Mouse (Mus musculus): ENCODE results near the gene Pard3. TPM values are rescaled to one million over a fixed set of nuclear protein-coding genes. Genes with fewer than 3 reads are reported as not detected.

Gene Pard3
- polyA plus RNA-seq, 2 experiments, result 39.1 to 43.3 TPM

DNA sequence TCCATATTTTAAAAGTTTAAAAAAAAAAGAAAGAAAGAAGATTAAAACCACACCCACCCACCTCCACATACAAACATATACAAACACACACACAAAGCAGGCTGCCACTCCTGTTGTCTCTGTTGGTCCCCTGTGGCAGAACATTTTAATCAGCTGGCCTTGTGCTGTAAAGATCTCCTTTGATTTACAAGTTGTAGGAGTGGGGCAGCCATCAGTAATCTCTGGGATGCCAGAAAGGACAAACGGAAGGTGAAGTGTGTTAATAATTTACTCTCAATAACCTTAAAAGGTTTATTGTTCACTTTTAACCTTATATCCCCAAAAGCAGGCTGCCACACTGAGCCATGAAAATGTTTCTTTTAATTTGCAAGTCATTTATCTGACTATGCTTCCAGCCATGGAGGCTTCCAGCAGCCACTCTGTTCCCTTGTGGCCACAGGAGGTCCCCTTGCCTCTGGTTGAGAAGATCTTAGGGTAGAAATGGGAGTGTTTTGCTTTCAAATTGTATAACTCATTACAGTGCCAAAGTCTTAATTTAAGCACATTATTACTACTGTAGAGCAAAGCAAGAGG lies 448.4 kb downstream of the Pard3 start:
- Histone ChIP-seq H3K36me3 (ENCODE audit: control insufficient read depth, insufficient read depth, low read length) (no peaks in the 10 kb centered on the region), H3K27me3 (ENCODE audit: control insufficient read depth, insufficient read depth, low read length) (no peaks in the 10 kb centered on the region), H3K4me2 (replicated peaks; ENCODE audit: low read depth, low read length, severe bottlenecking) (no peak overlapping the region), H3K4me3 (replicated peaks; ENCODE audit: low read length) (no peak overlapping the region), H3K9ac (ENCODE audit: low read depth, low read length, severe bottlenecking) (no peak overlapping the region), H3K4me1 (ENCODE audit: control insufficient read depth, insufficient read depth, low read length) (no peaks in the 10 kb centered on the region), H3K9me3 (ENCODE audit: control insufficient read depth, low read length) (no peaks in the 10 kb centered on the region), H3K27ac (replicated peaks; ENCODE audit: low read depth, low read length) (no peak overlapping the region)
- DNase-seq (ENCODE audit: low spot score) (no peak), ATAC-seq (ENCODE audit: low FRiP score, low read depth) (no peak)
- 19% methylated on average over 1 of the region's 1 CpGs for WGBS
- TF ChIP-seq POLR2A (IDR thresholded peaks at IDR 0.05; ENCODE audit: borderline replicate concordance, extremely low read depth, insufficient read depth, insufficient read length), result no peak

DNA sequence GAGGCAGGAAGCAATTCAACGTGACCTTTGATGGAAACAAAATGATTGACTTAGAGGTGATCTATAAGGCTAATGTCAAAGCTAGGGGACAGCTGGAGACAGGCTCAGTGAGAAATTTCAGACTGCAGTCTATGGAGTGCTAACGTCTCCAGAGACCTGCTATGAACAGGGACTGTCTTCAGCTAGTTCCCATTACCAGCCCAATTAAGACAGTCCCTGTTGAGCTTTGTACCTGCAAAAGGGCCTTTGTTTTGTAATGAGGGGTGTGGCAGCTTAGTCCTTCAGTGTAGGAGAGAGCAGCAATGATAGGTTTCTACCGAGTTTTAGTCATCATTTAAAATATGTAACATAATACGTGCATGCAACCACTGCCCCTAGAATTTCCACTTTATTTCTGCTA lies 448.9 kb downstream of the Pard3 start:
- Histone ChIP-seq H3K4me3 (replicated peaks; ENCODE audit: low read length) (no peak overlapping the region), H3K9ac (ENCODE audit: low read depth, low read length, severe bottlenecking) (no peak overlapping the region), H3K27ac (replicated peaks; ENCODE audit: low read depth, low read length) (no peak overlapping the region), H3K4me2 (replicated peaks; ENCODE audit: low read depth, low read length, severe bottlenecking) (no peak overlapping the region), H3K27me3 (ENCODE audit: control insufficient read depth, insufficient read depth, low read length) (no peaks in the 10 kb centered on the region), H3K9me3 (ENCODE audit: control insufficient read depth, low read length) (no peaks in the 10 kb centered on the region), H3K36me3 (ENCODE audit: control insufficient read depth, insufficient read depth, low read length) (no peaks in the 10 kb centered on the region), H3K4me1 (ENCODE audit: control insufficient read depth, insufficient read depth, low read length) (no peaks in the 10 kb centered on the region)
- 32% methylated on average over 4 of the region's 4 CpGs for WGBS
- ATAC-seq (ENCODE audit: low FRiP score, low read depth) (no peak), DNase-seq (ENCODE audit: low spot score) (no peak)
- TF ChIP-seq POLR2A (IDR thresholded peaks at IDR 0.05; ENCODE audit: borderline replicate concordance, extremely low read depth, insufficient read depth, insufficient read length), result no peak

DNA sequence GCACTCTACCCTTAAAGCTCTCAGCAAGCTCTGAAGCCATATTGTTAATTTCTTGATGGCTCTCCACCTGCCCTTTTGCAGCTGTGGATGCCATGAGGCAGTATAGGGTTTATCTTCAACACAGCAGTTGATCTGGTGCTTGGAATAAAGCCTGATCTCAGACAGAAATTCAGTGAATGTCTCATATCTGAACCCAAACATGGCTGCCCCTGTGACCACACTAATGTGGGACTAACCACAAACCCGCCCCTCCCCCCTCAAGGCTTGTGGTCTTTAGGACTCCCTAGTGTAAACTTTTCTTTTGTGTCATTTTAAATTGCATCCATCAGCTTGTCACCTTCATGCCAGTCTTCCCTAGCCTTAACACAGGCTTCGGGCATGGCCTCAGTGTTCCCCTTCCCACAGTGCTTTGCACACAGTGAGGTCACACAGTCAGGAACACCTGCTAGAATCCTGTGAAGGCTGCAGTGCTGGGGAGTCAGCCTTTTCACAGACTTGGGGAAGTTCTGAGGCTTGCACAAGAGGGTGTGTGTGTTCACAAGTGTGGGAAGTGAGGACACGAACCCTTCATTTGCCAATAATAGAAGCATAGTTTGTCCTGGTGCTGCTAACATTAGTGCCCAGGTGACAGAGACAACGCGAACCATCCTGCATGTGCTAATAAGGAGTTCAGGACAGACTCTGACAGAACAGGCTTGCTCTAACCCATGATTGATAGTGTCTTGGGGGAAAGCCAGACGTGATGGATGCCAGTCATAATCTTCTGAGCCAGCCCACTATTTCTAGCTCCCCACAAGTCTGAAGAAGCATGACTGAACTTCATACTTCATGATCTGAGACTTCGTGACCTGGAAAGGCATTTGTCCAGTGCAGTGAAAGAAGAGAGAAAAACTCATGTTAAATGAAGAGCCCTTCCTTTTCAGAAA lies 451.4 kb downstream of the Pard3 start:
- Histone ChIP-seq H3K27me3 (ENCODE audit: control insufficient read depth, insufficient read depth, low read length) (no peaks in the 10 kb centered on the region), H3K9ac (ENCODE audit: low read depth, low read length, severe bottlenecking) (no peak overlapping the region), H3K4me3 (replicated peaks; ENCODE audit: low read length) (no peak overlapping the region), H3K4me2 (replicated peaks; ENCODE audit: low read depth, low read length, severe bottlenecking) (no peak overlapping the region), H3K27ac (replicated peaks; ENCODE audit: low read depth, low read length) (no peak overlapping the region), H3K9me3 (ENCODE audit: control insufficient read depth, low read length) (no peaks in the 10 kb centered on the region), H3K4me1 (ENCODE audit: control insufficient read depth, insufficient read depth, low read length) (peaks cover 7% of the 10 kb centered on the region), H3K36me3 (ENCODE audit: control insufficient read depth, insufficient read depth, low read length) (no peaks in the 10 kb centered on the region)
- TF ChIP-seq POLR2A (IDR thresholded peaks at IDR 0.05; ENCODE audit: borderline replicate concordance, extremely low read depth, insufficient read depth, insufficient read length), result no peak
- DNase-seq (ENCODE audit: low spot score), result no peak
- 71% methylated on average over 7 of the region's 7 CpGs for WGBS
- ATAC-seq (ENCODE audit: low FRiP score, low read depth), result no peak

DNA sequence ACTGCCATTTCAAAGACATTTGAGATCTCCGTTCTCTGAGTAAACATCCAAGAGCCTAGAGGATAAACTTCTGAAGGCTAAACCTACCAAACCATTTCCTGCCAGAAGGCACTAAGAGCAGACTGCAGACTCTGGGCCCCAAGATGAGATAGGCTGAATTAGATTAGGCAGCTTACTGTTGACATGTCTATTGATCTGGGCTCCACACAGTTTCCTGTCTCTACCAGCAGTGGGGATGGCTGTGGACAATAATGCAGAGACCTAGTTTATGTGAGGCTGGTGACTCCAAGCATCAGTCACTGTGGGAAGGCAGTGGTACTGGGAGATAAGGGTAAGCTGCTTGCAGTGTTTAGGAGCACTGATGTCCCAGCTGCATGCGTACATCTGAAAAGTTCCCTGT lies 452.4 kb downstream of the Pard3 start:
- ATAC-seq (ENCODE audit: low FRiP score, low read depth) (no peak), DNase-seq (ENCODE audit: low spot score) (no peak)
- no peak overlapping the region for H3K4me3 ChIP-seq (replicated peaks; ENCODE audit: low read length)
- no peaks in the 10 kb centered on the region for H3K36me3 ChIP-seq (ENCODE audit: control insufficient read depth, insufficient read depth, low read length)
- H3K9me3 ChIP-seq (ENCODE audit: control insufficient read depth, low read length), result no peaks in the 10 kb centered on the region
- TF ChIP-seq POLR2A (IDR thresholded peaks at IDR 0.05; ENCODE audit: borderline replicate concordance, extremely low read depth, insufficient read depth, insufficient read length), result no peak
- peaks cover 7% of the 10 kb centered on the region for H3K4me1 ChIP-seq (ENCODE audit: control insufficient read depth, insufficient read depth, low read length)
- 61% methylated on average over 2 of the region's 2 CpGs for WGBS
- H3K27ac ChIP-seq (replicated peaks; ENCODE audit: low read depth, low read length), result no peak overlapping the region
- no peaks in the 10 kb centered on the region for H3K27me3 ChIP-seq (ENCODE audit: control insufficient read depth, insufficient read depth, low read length)
- no peak overlapping the region for H3K4me2 ChIP-seq (replicated peaks; ENCODE audit: low read depth, low read length, severe bottlenecking)
- H3K9ac ChIP-seq (ENCODE audit: low read depth, low read length, severe bottlenecking), result no peak overlapping the region

DNA sequence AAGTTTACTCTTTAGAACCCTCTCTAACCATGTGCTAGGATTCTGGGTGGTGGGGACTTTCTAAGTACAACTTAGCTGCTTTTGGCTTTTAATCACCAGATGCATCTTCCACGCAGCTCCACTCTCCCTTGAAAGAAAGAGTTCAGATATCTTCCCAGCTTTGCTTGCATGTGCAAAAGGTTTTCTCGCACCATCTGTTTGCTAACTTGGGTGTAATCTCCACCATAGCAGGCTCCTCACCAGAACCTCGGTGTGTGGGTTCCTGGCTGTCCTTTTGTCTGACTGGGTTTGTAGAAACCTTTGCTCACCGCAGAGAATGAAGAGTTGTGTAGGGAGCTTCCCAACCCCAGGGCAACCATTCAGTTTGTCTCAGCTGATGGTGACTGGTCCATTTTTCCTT lies 462.0 kb downstream of the Pard3 start:
- Histone ChIP-seq H3K9me3 (ENCODE audit: control insufficient read depth, low read length) (no peaks in the 10 kb centered on the region), H3K9ac (ENCODE audit: low read depth, low read length, severe bottlenecking) (no peak overlapping the region), H3K27me3 (ENCODE audit: control insufficient read depth, insufficient read depth, low read length) (no peaks in the 10 kb centered on the region), H3K4me1 (ENCODE audit: control insufficient read depth, insufficient read depth, low read length) (no peaks in the 10 kb centered on the region), H3K4me3 (replicated peaks; ENCODE audit: low read length) (no peak overlapping the region), H3K4me2 (replicated peaks; ENCODE audit: low read depth, low read length, severe bottlenecking) (no peak overlapping the region), H3K36me3 (ENCODE audit: control insufficient read depth, insufficient read depth, low read length) (no peaks in the 10 kb centered on the region), H3K27ac (replicated peaks; ENCODE audit: low read depth, low read length) (no peak overlapping the region)
- DNase-seq (ENCODE audit: low spot score) (no peak), ATAC-seq (ENCODE audit: low FRiP score, low read depth) (no peak)
- no peak for TF ChIP-seq POLR2A (IDR thresholded peaks at IDR 0.05; ENCODE audit: borderline replicate concordance, extremely low read depth, insufficient read depth, insufficient read length)
- WGBS, result 83% methylated on average over 4 of the region's 4 CpGs
